Mouse (Mus musculus): ENCODE measurements around the gene Fam208b. TPM values are rescaled to one million over a fixed set of nuclear protein-coding genes. Genes with fewer than 3 reads are reported as not detected.

The Fam208b gene
- total and polyA plus RNA-seq, 3 experiments: 12.5 to 28.1 (median 26.4) TPM

DNA sequence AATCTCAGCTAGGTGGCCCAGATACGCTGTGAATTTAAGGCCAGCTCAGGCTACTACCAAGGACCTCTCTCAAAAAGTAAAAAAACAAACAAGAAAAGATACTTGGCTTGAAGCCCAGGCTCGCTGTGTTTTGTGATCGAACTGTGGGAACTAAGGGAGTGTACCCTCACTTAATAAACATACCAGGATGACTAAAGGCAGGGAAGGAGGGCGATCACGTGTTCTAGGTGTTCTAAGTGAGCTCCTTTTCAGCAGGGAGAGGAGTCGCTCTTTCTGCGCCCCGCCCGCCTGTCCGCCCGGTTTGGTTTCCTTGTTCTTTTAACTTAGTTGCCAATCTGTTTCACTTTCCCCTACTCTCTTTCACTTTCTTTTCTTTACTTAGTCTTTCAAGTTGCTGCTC is 25.9 kb upstream of the Fam208b start:
- dilution Hi-C loops (cut with MboI; ENCODE audit: extremely low pct_ligation_motif_present, extremely low pct_unique_long_range_greater_than_20kb, low sequenced_read_pairs): no loop called here
- H3K79me2 ChIP-seq (replicated peaks; ENCODE audit: control insufficient read depth, extremely low read depth, insufficient read depth, poor library complexity, severe bottlenecking): no peaks in the 10 kb centered on the region
- H3K36me3 ChIP-seq (replicated peaks in 1 of 2; ENCODE audit: control insufficient read depth in 1 of 2, insufficient read depth in 1 of 2, low read length in 1 of 2): no peaks in the 10 kb centered on the region
- in situ Hi-C loops (cut with MboI; ENCODE audit: low pct_ligation_motif_present, low pct_unique_long_range_greater_than_20kb, low sequenced_read_pairs): no loop called here
- no peak overlapping the region; the same call in 1 of the 2 replicates for H3K27ac ChIP-seq (ENCODE audit: insufficient read depth, low read depth)
- DNase-seq (ENCODE audit: extremely low read depth): peak; percentile 45
- H3K4me3 ChIP-seq (replicated peaks in 1 of 3; ENCODE audit: low read depth in 2 of 3, low read length in 2 of 3, poor library complexity in 1 of 3): peak overlapping the region in 2 of 3 experiments; percentile 29 to 31
- H3K27me3 ChIP-seq (replicated peaks): peaks cover 8% of the 10 kb centered on the region
- H3K9me3 ChIP-seq (replicated peaks; ENCODE audit: low read length): no peaks in the 10 kb centered on the region
- H3K4me1 ChIP-seq (ENCODE audit: control insufficient read depth in 1 of 2, insufficient read depth in 2 of 2): peaks cover 4 to 16% of the 10 kb centered on the region in 2 experiments; a peak in 3 of 4 replicates
- TF ChIP-seq ETS1 (conservative IDR thresholded peaks at IDR 0.05; ENCODE audit: low read depth, low read length) (peak; percentile 83), NELFE (IDR thresholded peaks at IDR 0.05; ENCODE audit: low read depth, low read length) (0 out of 2 replicates have a peak, but pooled peaks have one; percentile 16), POLR2AphosphoS2 (IDR thresholded peaks at IDR 0.05; ENCODE audit: low read depth, low read length) (no peak), HCFC1 (IDR thresholded peaks at IDR 0.05; ENCODE audit: low read depth, low read length) (peak; percentile 36; the same call in 1 of the 2 replicates), MEF2A (IDR thresholded peaks at IDR 0.05; ENCODE audit: borderline replicate concordance, low read depth, low read length) (0 out of 2 replicates have a peak, but pooled peaks have one; percentile 50), MXI1 (IDR thresholded peaks at IDR 0.05; ENCODE audit: low read depth, low read length) (peak; percentile 52; the same call in 1 of the 2 replicates), ELF1 (IDR thresholded peaks at IDR 0.05; ENCODE audit: low read depth, low read length) (0 out of 2 replicates have a peak, but pooled peaks have one; percentile 30), NRF1 (IDR thresholded peaks at IDR 0.05; ENCODE audit: low read depth, low read length) (peak; percentile 21; the same call in 1 of the 2 replicates), RCOR1 (conservative IDR thresholded peaks at IDR 0.05; ENCODE audit: low read depth, low read length) (no peak), CTCF (conservative IDR thresholded peaks at IDR 0.05 in 1 of 2, IDR thresholded peaks at IDR 0.05 in 1 of 2; ENCODE audit: low read depth in 2 of 2, low read length in 2 of 2) (no peak), GABPA (IDR thresholded peaks at IDR 0.05; ENCODE audit: insufficient replicate concordance, low read depth, low read length) (no peak), RAD21 (IDR thresholded peaks at IDR 0.05; ENCODE audit: low read depth, low read length) (no peak), TCF12 (IDR thresholded peaks at IDR 0.05; ENCODE audit: low read depth, low read length) (peak; percentile 20; the same call in 1 of the 2 replicates), E2F4 (IDR thresholded peaks at IDR 0.05; ENCODE audit: insufficient replicate concordance, low read depth, low read length) (no peak), PAX5 (IDR thresholded peaks at IDR 0.05; ENCODE audit: low read length) (no peak), MAZ (IDR thresholded peaks at IDR 0.05; ENCODE audit: low read depth, low read length) (peak; percentile 78; the same call in 1 of the 2 replicates), SMC3 (IDR thresholded peaks at IDR 0.05; ENCODE audit: low read depth, low read length) (no peak), MAX (IDR thresholded peaks at IDR 0.05; ENCODE audit: low read length) (peak; percentile 75), JUND (conservative IDR thresholded peaks at IDR 0.05; ENCODE audit: low read depth, low read length) (no peak), SIN3A (IDR thresholded peaks at IDR 0.05; ENCODE audit: low read length) (peak; percentile 66), EP300 (IDR thresholded peaks at IDR 0.05; ENCODE audit: low read length) (peak; percentile 21; the same call in 1 of the 2 replicates), ZC3H11A (IDR thresholded peaks at IDR 0.05; ENCODE audit: low read depth, low read length) (no peak), TBP (conservative IDR thresholded peaks at IDR 0.05; ENCODE audit: low read depth, low read length) (no peak), JUN (IDR thresholded peaks at IDR 0.05; ENCODE audit: insufficient read depth, low read depth, low read length) (no peak), MAFK (IDR thresholded peaks at IDR 0.05; ENCODE audit: insufficient replicate concordance, low read length) (no peak), CHD1 (IDR thresholded peaks at IDR 0.05; ENCODE audit: low read depth, low read length) (no peak), USF2 (conservative IDR thresholded peaks at IDR 0.05; ENCODE audit: low read depth, low read length) (peak; percentile 46; the same call in 1 of the 2 replicates), BHLHE40 (IDR thresholded peaks at IDR 0.05; ENCODE audit: low read depth, low read length) (peak; percentile 84), IRF4 (IDR thresholded peaks at IDR 0.05; ENCODE audit: low read depth, low read length) (peak; percentile 86), USF1 (IDR thresholded peaks at IDR 0.05; ENCODE audit: low read depth, low read length) (peak; percentile 79), ZKSCAN1 (IDR thresholded peaks at IDR 0.05; ENCODE audit: borderline replicate concordance, low read depth, low read length) (no peak), MYC (IDR thresholded peaks at IDR 0.05; ENCODE audit: low read depth, low read length) (peak; percentile 16; the same call in 1 of the 2 replicates), CHD2 (IDR thresholded peaks at IDR 0.05; ENCODE audit: low read length) (peak; percentile 23; the same call in 1 of the 2 replicates), ZNF384 (IDR thresholded peaks at IDR 0.05; ENCODE audit: low read depth, low read length) (no peak), POLR2A (IDR thresholded peaks at IDR 0.05; ENCODE audit: low read depth, low read length) (peak; percentile 31; the same call in 1 of the 2 replicates), KAT2A (IDR thresholded peaks at IDR 0.05; ENCODE audit: insufficient replicate concordance, low read length) (no peak), ZMIZ1 (IDR thresholded peaks at IDR 0.05; ENCODE audit: low read depth, low read length) (no peak), UBTF (IDR thresholded peaks at IDR 0.05; ENCODE audit: low read depth, low read length) (no peak)
- H3K9ac ChIP-seq (ENCODE audit: insufficient read depth, low read depth): peak overlapping the region; percentile 73
- peak overlapping the region; percentile 94 for H3K4me2 ChIP-seq (ENCODE audit: insufficient read depth, low read depth, poor library complexity, severe bottlenecking)

All from CH12.LX (cell line).